Mouse (Mus musculus) forebrain, embryonic 12.5 days (tissue): ENCODE measurements at regions not wholly inside any gene's neighbourhood (a gene's known extent, or its start where the extent isn't known, plus 50 kb on each side); places are given as distances from the start of the nearest gene placed in this dataset.

Experiments
- ATAC-seq: fragments of 200-750 bp; cut with Nextera tagmentation; 2 replicates; pipeline ENCODE4 v1.8.0; 2017; ENCODE audit warnings: moderate TSS enrichment; ENCODE audit not compliant: low FRiP score
- H3K27ac ChIP-seq: fragments of 300-500 bp; sonication (generic); 2 replicates; pipeline ENCODE4 v1.5.1; 2016; ENCODE audit warnings: mild to moderate bottlenecking
- H3K27me3 ChIP-seq: fragments of 300-500 bp; sonication (generic); 2 replicates; pipeline ENCODE4 v1.6.1; 2016; ENCODE audit warnings: mild to moderate bottlenecking
- H3K36me3 ChIP-seq: fragments of 300-500 bp; sonication (generic); replicated peaks from 2 replicates; pipeline ENCODE4 v1.6.1; 2016; ENCODE audit warnings: mild to moderate bottlenecking
- H3K4me1 ChIP-seq: fragments of 300-500 bp; sonication (generic); 2 replicates; pipeline ENCODE4 v1.6.1; 2016
- H3K4me2 ChIP-seq: fragments of 300-500 bp; sonication (generic); 2 replicates; pipeline ENCODE4 v1.6.1; 2016; ENCODE audit warnings: mild to moderate bottlenecking, moderate library complexity
- H3K4me3 ChIP-seq: fragments of 300-500 bp; sonication (generic); replicated peaks from 2 replicates; pipeline ENCODE4 v1.5.1; 2016; ENCODE audit warnings: mild to moderate bottlenecking
- H3K9ac ChIP-seq: fragments of 300-500 bp; sonication (generic); 2 replicates; pipeline ENCODE4 v1.6.1; 2016; ENCODE audit warnings: mild to moderate bottlenecking
- H3K9me3 ChIP-seq: fragments of 300-500 bp; sonication (generic); 2 replicates; pipeline ENCODE4 v1.6.1; 2016
- WGBS: fragments of 180-500 bp; shearing (Covaris S2); methylation state at CpG from one replicate; pipeline ENCODE4 v1.1.7; 2016; 5-methylcytosine and 5-hydroxymethylcytosine counted together

GRCm38 (mm10) chr8:44867202-44867601 lies 68.0 kb upstream of the Fat1 start:
- Histone ChIP-seq H3K27me3 (no peaks in the 10 kb centered on the region), H3K9me3 (no peaks in the 10 kb centered on the region), H3K9ac (no peak overlapping the region), H3K27ac (no peak overlapping the region), H3K4me3 (no peak overlapping the region), H3K36me3 (no peaks in the 10 kb centered on the region), H3K4me1 (no peaks in the 10 kb centered on the region), H3K4me2 (no peak overlapping the region)
- no peak for ATAC-seq
- WGBS = 83% methylated on average over 6 of the region's 6 CpGs

DNA sequence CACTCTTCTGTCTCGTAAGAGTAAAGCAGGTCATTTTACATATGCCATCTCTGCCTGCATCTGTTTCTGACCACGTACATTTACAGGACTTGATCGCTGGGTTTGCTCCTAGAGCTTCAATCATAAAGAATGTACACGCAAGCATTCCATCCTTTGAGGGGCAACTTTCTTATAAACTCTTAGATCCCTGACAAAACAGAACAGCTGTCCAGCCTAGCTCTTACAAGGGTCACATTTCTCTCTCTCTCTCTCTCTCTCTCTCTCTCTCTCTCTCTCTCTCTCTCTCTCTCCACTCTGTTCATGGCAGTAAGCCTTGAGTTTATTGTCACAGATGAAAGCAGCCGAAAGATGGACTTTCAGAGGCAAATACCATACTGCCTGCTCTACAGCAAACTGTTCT lies 67.6 kb upstream of the Fat1 start:
- no peak for ATAC-seq
- 76% methylated on average over 5 of the region's 5 CpGs for WGBS
- H3K27ac ChIP-seq = no peak overlapping the region
- H3K9ac ChIP-seq = no peak overlapping the region
- H3K36me3 ChIP-seq = no peaks in the 10 kb centered on the region
- no peaks in the 10 kb centered on the region for H3K4me1 ChIP-seq
- H3K4me3 ChIP-seq = no peak overlapping the region
- no peaks in the 10 kb centered on the region for H3K9me3 ChIP-seq
- H3K27me3 ChIP-seq = no peaks in the 10 kb centered on the region
- no peak overlapping the region for H3K4me2 ChIP-seq

- H3K36me3 ChIP-seq = no peaks in the 10 kb centered on the region
- H3K9ac ChIP-seq = no peak overlapping the region
- H3K4me1 ChIP-seq = no peaks in the 10 kb centered on the region
- no peaks in the 10 kb centered on the region for H3K9me3 ChIP-seq
- WGBS = 83% methylated on average over 5 of the region's 5 CpGs
- no peak overlapping the region for H3K4me2 ChIP-seq
- H3K4me3 ChIP-seq = no peak overlapping the region
- no peak for ATAC-seq
- H3K27ac ChIP-seq = no peak overlapping the region
- no peaks in the 10 kb centered on the region for H3K27me3 ChIP-seq
Measured at GRCm38 (mm10) chr8:44877066-44877465, 58.2 kb upstream of the Fat1 start.

DNA sequence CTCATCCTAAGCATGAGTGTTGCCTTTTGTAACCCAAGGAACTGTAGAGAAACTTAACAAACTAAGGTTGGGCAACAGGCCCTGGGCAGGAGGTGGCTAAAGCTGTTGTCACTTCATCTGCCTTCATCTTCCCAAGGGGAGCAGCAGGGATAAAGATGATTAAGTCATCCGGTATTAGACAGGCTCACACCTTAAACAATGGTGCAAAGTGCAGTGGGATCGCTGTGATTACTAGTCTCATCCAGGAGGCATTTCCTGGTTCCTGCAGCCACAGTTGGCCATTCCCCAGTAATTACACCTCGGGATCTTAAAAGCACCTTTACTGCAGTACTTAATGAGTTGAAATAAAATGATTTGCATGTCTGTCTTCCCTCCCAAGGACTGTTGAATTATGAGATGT lies 57.0 kb upstream of the Fat1 start:
- H3K9me3 ChIP-seq = no peaks in the 10 kb centered on the region
- no peaks in the 10 kb centered on the region for H3K4me1 ChIP-seq
- no peaks in the 10 kb centered on the region for H3K36me3 ChIP-seq
- H3K4me3 ChIP-seq = no peak overlapping the region
- no peak for ATAC-seq
- H3K4me2 ChIP-seq = no peak overlapping the region
- no peak overlapping the region for H3K9ac ChIP-seq
- WGBS = 69% methylated on average over 3 of the region's 3 CpGs
- H3K27me3 ChIP-seq = no peaks in the 10 kb centered on the region
- H3K27ac ChIP-seq = no peak overlapping the region

GRCm38 (mm10) chr8:44879186-44879585 lies 56.1 kb upstream of the Fat1 start:
- H3K4me1 ChIP-seq = no peaks in the 10 kb centered on the region
- 89% methylated on average over 4 of the region's 4 CpGs for WGBS
- no peak overlapping the region for H3K4me2 ChIP-seq
- H3K9ac ChIP-seq = no peak overlapping the region
- no peak overlapping the region for H3K4me3 ChIP-seq
- H3K36me3 ChIP-seq = no peaks in the 10 kb centered on the region
- no peak for ATAC-seq
- no peaks in the 10 kb centered on the region for H3K9me3 ChIP-seq
- H3K27me3 ChIP-seq = no peaks in the 10 kb centered on the region
- no peak overlapping the region for H3K27ac ChIP-seq

GRCm38 (mm10) chr8:44884399-44885006 lies 50.7 kb upstream of the Fat1 start:
- H3K27ac ChIP-seq = no peak overlapping the region

More at GRCm38 (mm10) chr8:44884399-44885006, 50.7 kb upstream of the Fat1 start:
- Histone ChIP-seq H3K36me3 (no peaks in the 10 kb centered on the region), H3K4me3 (no peak overlapping the region), H3K27me3 (no peaks in the 10 kb centered on the region), H3K4me1 (no peaks in the 10 kb centered on the region), H3K9me3 (no peaks in the 10 kb centered on the region), H3K9ac (no peak overlapping the region), H3K4me2 (no peak overlapping the region)
- ATAC-seq = no peak
- WGBS = 58% methylated on average over 8 of the region's 8 CpGs
